Mouse (Mus musculus) thymus, postnatal 25 days (tissue): ENCODE measurements at regions not wholly inside any gene's neighbourhood (a gene's known extent, or its start where the extent isn't known, plus 50 kb on each side); places are given as distances from the start of the nearest gene placed in this dataset.

ENCODE experiments used
- DNase-seq: peaks from one replicate; pipeline ENCODE4 v3.0.0; 2022

- DNase-seq: no peak
Measured at GRCm38 (mm10) chr10:24357636-24358035, 134.3 kb downstream of the Moxd1 start.

- no peak for DNase-seq
Measured at GRCm38 (mm10) chr10:24361424-24361823, 138.1 kb downstream of the Moxd1 start.

- no peak for DNase-seq
Measured at GRCm38 (mm10) chr10:24365369-24365768, 142.1 kb downstream of the Moxd1 start.

- DNase-seq: no peak
Measured at GRCm38 (mm10) chr10:24367010-24367409, 143.7 kb downstream of the Moxd1 start.

GRCm38 (mm10) chr10:24373957-24374356 lies 150.6 kb downstream of the Moxd1 start:
- DNase-seq: no peak

GRCm38 (mm10) chr10:24379291-24379690 lies 156.0 kb downstream of the Moxd1 start:
- no peak for DNase-seq

GRCm38 (mm10) chr10:24380478-24381273 lies 157.4 kb downstream of the Moxd1 start:
- DNase-seq: no peak

- peak; percentile 31 for DNase-seq
Measured at GRCm38 (mm10) chr10:24381917-24382316, 158.6 kb downstream of the Moxd1 start.

- no peak for DNase-seq
Measured at GRCm38 (mm10) chr10:24384061-24384460, 160.7 kb downstream of the Moxd1 start.

GRCm38 (mm10) chr10:24388229-24388628 lies 164.9 kb downstream of the Moxd1 start:
- DNase-seq: no peak

GRCm38 (mm10) chr10:24391039-24391438 lies 167.7 kb downstream of the Moxd1 start:
- DNase-seq: no peak

GRCm38 (mm10) chr10:24392066-24392465 lies 168.7 kb downstream of the Moxd1 start:
- DNase-seq: no peak

- DNase-seq: no peak
Measured at GRCm38 (mm10) chr10:24395999-24396784, 172.9 kb downstream of the Moxd1 start.

- DNase-seq: no peak
Measured at GRCm38 (mm10) chr10:24397125-24397524, 173.8 kb downstream of the Moxd1 start.

GRCm38 (mm10) chr10:24404851-24405250 lies 181.5 kb downstream of the Moxd1 start:
- DNase-seq: no peak

GRCm38 (mm10) chr10:24406953-24407352 lies 183.6 kb downstream of the Moxd1 start:
- no peak for DNase-seq

GRCm38 (mm10) chr10:24407411-24408227 lies 184.3 kb downstream of the Moxd1 start:
- no peak for DNase-seq

GRCm38 (mm10) chr10:24409976-24410375 lies 185.3 kb upstream of the Ccn2 start:
- DNase-seq: peak; percentile 28

GRCm38 (mm10) chr10:24410885-24411284 lies 184.4 kb upstream of the Ccn2 start:
- no peak for DNase-seq

GRCm38 (mm10) chr10:24422498-24423160 lies 172.6 kb upstream of the Ccn2 start:
- no peak for DNase-seq

- DNase-seq: no peak
Measured at GRCm38 (mm10) chr10:24433737-24434367, 161.4 kb upstream of the Ccn2 start.

GRCm38 (mm10) chr10:24437177-24437576 lies 158.1 kb upstream of the Ccn2 start:
- DNase-seq: no peak
